Mouse (Mus musculus) thymus, postnatal 4 days (tissue): ENCODE measurements around the gene Hint1.
"Not testable (repeated sequence)": the region's sequence is repeated elsewhere in the genome, so short reads cannot be mapped to it uniquely, and the experiment has no call there.

ENCODE experiments used
- DNase-seq: peaks from one replicate; pipeline ENCODE4 v3.0.0; 2021

Gene Hint1

GRCm38 (mm10) chr11:54866119-54867048 is at the start of gene Hint1:
Gene Hint1 (plus strand): TSS chr11:54866383.
- DNase-seq, result peak; percentile 95

DNA sequence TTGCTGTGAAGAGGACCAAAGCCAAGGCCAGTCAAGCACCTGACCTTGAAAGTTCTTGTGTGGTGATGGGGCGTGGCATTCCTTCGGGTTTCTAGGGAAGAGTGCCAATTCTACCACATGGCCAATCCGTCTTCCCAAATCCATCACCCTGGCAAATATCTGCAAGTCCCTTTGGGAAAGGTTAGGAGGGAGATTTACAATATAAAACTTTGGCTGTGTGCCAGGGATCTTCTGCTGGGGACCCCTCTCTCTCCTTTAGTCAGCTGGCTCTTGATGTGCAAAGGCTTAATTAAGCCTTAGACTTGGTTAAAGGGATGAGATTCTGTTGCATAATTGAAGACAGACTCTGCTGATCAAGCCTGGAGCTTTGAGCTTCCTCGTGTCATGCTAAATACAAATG is 48.7 kb upstream of the Hint1 start:
- DNase-seq, result no peak

DNA sequence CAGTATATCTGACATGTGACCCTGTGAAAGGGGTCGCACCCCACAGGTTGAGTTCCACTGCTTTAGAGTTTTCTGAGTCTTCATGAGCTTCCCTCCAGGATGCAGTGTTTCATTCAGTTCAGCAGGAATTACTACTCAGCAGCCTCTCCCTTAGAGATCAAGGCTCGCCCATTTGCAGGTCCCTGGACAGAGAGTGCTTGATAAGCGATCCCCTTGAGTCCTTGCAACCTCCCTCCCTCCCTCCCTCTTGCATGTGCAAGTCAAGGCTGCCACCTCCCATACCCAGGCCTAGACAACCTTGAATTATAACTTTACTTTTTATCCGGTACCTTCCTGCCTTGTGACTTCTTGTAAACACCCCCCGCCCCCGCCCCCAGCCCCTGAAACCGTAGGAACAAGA is 46.7 kb upstream of the Hint1 start:
- no peak for DNase-seq

DNA sequence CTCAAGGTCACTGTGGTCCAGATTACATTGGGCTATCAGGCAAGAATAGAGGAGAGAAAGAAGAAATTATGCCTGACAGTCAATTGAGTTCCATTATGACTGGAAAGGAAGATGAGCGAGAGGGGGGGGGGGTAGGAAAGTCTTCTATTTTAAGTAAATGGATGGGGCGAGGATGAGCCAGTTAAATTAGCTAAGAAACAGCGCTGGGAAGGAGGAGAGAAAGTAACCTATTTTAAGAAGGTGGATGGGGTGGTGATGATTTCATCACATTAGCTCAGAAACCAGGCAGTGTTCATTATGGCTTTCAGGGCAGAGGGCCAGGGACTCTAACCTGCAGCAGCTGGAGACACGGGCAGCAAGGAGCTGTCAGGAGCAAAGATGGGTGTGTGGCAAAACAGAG is 42.7 kb upstream of the Hint1 start:
- DNase-seq, result no peak

GRCm38 (mm10) chr11:54825774-54826173 is 40.4 kb upstream of the Hint1 start:
- no peak for DNase-seq

GRCm38 (mm10) chr11:54826819-54827218 is 39.4 kb upstream of the Hint1 start:
- DNase-seq, result no peak

GRCm38 (mm10) chr11:54833833-54834232 is 32.4 kb upstream of the Hint1 start:
- DNase-seq, result peak; percentile 29

DNA sequence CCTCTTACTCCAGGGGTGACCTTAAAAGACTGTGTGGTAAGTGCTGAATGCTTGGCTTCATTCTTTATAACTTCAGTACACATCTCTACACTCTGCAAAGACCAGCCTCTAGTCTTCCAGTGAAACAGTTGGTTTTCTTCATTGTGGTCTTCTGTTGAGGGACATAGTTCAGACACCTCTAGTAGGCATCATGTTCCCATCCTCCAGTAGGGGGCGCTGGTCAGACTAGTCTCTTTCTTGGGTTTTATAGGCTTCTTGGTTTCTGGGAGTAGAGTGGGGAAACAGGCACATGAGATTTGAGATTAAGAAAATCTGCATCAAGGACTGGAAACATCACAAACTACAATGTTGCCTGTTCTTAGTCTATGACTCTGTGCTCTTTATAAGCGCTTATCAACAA is 31.6 kb upstream of the Hint1 start:
- DNase-seq, result peak; percentile 46

DNA sequence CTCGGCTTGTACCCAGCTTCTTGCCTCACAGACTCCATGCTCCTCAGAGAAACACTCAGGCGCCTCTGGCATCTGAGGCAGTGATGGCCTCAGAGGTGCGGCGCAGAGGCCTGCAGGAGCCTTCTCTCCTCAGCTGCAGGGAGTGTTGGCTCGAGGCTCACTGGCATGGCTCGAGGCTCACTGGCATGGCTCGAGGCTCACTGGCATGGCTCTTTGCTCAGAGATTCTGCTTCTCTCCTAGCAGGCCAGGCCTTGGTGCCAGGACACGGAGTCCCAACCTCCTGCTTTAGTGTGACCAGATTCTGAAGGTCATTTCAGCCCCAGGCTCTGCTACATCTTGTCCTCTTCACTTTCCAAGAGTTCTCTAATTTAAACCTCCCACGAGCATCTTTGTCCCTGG is 30.1 kb upstream of the Hint1 start:
- DNase-seq, result peak; percentile 35

GRCm38 (mm10) chr11:54839696-54840095 is 26.5 kb upstream of the Hint1 start:
- no peak for DNase-seq

DNA sequence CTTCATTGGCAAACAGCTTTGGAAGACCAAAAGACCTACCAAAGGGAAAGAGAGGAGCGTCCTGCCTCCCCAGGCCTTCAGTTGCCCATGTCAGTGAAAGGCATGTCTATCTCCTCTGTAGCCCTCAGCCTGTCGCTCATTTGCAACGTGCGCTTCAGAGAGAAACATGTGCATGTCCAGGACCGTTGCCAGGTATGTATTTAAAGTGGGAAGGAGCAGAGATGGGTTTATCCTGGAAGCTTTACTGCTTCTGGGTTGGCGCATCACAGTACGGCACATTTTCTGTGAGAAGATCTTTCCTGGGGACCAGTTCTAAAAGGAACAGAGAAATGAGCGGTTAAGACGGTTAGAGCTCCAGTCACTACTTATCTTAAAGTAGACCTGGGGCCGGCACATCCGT is 25.3 kb upstream of the Hint1 start:
- DNase-seq, result no peak

DNA sequence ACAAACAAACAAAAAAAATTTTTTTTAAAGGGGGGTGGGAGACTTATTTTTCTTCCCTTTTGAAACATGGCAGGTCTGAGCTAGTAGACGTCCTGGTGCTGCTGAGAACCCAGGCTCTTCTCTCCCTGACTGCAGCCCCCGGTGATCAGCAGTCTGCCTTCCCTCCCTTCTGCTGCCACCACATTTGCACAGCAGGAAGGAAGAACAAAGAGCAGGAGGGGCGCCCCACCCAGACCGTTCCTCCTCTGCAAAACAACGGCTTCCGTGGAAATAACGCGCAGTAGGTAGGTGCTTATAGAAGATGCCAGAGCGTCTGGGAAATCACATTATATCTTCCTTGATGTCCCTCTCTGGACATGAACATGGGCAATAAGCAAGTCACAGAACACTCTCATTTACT is 21.8 kb upstream of the Hint1 start:
- peak; percentile 78 for DNase-seq

DNA sequence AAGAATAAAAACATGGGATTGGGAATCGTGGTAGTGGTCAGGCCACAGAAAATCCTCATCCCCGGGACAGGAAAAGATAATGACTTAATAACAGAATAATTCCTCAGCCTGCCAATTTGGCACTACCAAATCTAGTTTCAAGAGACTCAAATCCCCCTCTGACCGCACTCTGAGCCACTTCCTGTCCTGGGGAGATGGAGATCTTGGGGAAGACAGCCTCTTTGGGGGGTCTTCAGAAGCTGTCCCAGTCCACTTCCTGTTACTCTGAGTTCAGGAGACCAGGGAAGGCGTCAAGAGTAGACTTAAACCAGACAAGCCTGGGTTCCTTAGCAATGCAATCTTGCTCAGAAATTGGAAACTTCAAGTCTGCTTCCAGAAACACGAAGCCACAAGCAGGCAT is 21.2 kb upstream of the Hint1 start:
- DNase-seq, result peak; percentile 50

GRCm38 (mm10) chr11:54845470-54846442 is 20.4 kb upstream of the Hint1 start:
- DNase-seq, result no peak

DNA sequence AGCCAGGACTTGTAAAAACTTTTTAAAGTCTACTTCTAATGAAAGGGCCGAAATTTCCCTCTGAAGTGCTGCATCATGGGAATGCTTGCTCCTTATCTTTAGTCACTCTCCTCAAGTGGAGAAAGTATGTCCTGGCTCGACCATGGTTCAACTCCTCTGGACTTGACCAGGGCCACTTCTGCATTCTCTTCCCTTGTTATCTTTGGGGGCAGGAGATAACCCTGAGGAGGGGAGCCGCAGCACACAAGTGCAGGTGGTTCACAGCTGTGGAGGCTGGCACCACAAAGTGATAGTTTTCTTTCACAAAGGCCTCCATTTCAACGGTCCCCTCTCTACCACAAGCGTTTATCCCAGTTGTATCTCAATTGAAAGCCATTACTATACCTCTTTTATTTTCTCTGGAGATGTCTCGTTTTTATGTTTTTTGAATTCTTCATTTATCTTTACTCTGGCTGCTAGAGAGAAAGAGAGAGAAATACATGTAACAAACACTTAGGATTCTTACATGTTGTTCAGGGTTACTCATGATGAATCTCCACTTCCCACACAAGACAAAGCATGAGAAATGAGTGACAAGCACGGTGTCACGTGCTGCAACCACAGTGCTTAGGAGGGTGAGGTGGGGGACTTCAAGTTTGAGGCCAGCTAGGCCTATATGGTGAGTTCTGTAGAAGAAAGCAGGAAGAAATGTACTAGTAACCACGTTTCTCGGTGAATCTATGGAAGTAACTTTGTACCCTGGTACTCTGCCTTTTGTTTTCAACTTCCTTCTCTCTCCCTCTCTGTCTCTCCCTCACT is 16.0 kb upstream of the Hint1 start:
- peak; percentile 59 for DNase-seq

- no peak for DNase-seq
Observed at GRCm38 (mm10) chr11:54851656-54852055, 14.5 kb upstream of the Hint1 start.

DNA sequence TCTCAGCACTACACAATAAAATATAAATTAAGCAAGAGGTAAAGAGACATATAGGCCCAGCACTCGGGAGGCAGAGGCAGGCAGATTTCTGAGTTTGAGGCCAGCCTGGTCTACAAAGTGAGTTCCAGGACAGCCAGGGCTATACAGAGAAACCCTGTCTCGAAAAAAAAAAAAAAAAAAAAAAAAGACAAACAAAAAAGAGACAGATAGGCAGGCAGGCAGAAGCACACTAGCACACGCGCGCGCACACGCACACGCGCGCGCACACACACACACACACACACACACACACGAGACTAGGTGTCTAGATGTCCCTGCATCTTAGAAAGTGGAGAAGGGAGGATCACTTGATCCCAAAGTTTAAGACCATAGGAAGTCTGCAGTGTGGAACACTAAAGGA is 7.3 kb upstream of the Hint1 start:
- DNase-seq, result not testable (repeated sequence)

DNA sequence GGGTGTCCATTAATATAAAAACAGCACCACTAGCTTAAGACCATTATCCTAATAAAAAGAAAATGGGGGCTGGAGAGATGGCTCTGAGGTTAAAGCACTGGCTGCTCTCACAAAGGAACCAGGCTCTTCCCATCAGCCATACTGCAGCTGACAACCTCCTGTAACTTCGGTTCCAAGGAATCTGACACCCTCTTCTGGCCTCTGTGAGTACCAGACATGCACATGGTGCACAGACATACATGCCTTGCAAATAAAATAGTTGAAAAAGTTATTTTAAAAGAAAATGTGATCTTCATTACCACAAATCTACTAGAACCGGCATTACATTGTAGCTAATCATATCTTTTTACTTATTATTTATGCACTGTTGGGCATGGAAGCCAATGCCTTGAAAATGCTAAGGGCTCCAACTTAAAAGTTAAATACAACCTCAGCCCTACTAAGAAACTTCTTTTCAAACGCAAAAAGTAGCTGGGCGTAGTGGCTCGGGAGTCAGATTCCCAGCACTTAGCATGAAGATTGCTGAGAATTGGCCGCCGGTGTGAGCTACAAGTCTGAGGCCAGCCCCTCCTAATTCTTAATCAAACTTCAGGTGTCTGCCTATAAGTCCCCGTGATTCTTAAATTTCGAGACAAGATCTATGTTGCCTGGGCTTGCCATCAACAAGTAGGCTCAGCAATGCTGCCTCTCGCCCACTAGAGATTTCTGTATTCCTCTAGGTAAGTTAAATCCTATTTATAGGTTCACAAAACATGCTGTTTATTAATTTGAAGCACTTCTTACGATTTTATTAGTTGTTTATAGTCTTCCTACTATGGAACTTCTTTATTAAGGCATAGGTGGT is 6.6 kb upstream of the Hint1 start:
- peak; percentile 32 for DNase-seq

GRCm38 (mm10) chr11:54860256-54861038 is 5.7 kb upstream of the Hint1 start, which contains the start of gene Lyrm7:
Gene Lyrm7 (minus strand): TSS chr11:54860916.
- DNase-seq, result peak; percentile 97

DNA sequence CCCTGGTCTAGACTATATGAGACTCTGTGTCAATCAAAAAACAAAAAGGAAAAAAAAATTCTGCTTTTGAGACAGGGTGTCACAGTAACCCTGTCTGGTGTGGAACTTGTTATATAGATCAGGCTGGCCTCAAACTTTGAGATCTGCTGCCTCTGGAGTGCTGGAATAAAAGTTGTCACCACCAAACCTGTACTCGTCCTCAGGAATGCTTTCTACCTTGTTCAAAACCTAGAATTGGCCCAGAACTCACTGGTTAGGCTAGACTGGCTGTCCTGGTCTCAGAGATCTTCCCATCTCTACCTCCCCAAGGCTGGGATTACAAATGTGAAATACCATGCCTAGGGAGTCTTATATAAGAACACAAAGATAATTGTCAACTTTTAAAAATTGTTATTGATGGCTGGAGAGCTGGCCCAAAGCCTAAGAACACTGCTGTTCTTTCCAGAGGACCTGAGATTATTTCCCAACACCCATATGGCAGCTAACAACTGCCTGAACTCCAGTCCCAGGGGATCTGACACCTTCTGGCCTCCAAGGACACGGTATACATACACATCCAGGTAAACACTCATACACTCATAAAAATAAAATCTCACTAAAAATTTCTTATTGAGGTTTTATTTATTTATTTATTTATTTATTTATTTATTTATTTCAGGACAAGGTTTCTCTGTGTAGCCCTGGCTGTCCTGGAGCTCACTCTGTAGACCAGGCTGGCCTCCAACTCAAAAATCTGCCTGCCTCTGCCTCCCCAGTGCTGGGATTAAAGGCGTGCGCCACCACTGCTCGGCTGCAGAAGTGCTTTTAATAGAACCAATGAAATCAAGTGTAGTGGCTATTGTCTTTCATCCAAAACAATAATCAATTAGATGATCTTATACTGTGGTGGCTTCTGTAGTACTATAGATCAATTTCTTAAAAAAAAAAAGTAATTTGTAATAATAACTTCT is 4.4 kb upstream of the Hint1 start:
- DNase-seq, result no peak
